Mouse (Mus musculus): ENCODE measurements around the gene Klhl18. TPM values are rescaled to one million over a fixed set of nuclear protein-coding genes. Genes with fewer than 3 reads are reported as not detected.

The Klhl18 gene
- total RNA-seq, 2 experiments from 2014 or later, result 29.5 to 31.4 TPM

Other genes starting within 250 kb of the Klhl18 start
- gene Cspg5, start 232.9 kb downstream of the Klhl18 start, total RNA-seq (2021), result 100 to 1,000 TPM; 410 to 459 TPM
- 10 to 100 TPM; 11.9 to 14.1 TPM for gene Elp6, start 171.5 kb downstream of the Klhl18 start, total RNA-seq (2021)
- 100 to 1,000 TPM in 1 of 2 experiments, 10 to 100 TPM in 1; 89.2 to 104 TPM for gene Scap, start 143.4 kb downstream of the Klhl18 start, total RNA-seq (2021)
- gene Ptpn23, start 68.5 kb downstream of the Klhl18 start, total RNA-seq (2021), result 10 to 100 TPM; 49.9 to 57.0 TPM
- 1 to 10 TPM in 1 of 2 experiments, not detected in 1; 5.9 TPM for gene Ngp, start 56.9 kb downstream of the Klhl18 start, total RNA-seq (2021)
- 1 to 10 TPM; 4.2 to 5.2 TPM for gene Kif9, start 264 bp upstream of the Klhl18 start, total RNA-seq (2021)
- gene Setd2, start 55.9 kb upstream of the Klhl18 start, total RNA-seq (2021), result 10 to 100 TPM; 70.5 to 74.8 TPM
- gene Nradd, start 147.8 kb upstream of the Klhl18 start, total RNA-seq (2021), result 1 to 10 TPM; 2.1 to 2.6 TPM
- 1 to 10 TPM; 9.1 to 9.8 TPM for gene Nbeal2, start 177.5 kb upstream of the Klhl18 start, total RNA-seq (2021)
- gene Ccdc12, start 179.8 kb upstream of the Klhl18 start, total RNA-seq (2021), result 10 to 100 TPM; 46.7 to 49.7 TPM